Mouse (Mus musculus) embryonic fibroblast, embryonic 13.5 days (primary cell): ENCODE measurements around the gene Asb8.

Source experiments
- CTCF ChIP-seq: IDR thresholded peaks from 2 replicates; pipeline ENCODE4 v1.5.1; 2011; ENCODE audit warnings: mild to moderate bottlenecking, control low read depth, low read length, moderate library complexity, borderline replicate concordance; ENCODE audit not compliant: insufficient read depth
- POLR2A ChIP-seq: IDR thresholded peaks from 2 replicates; pipeline ENCODE4 v1.6.1; 2011; ENCODE audit warnings: low read depth, mild to moderate bottlenecking, control low read depth, low read length, moderate library complexity

GRCm38 (mm10) chr15:98116287-98116686 lies 49.1 kb downstream of the Asb8 start:
- TF ChIP-seq POLR2A (no peak), CTCF (no peak)
